Mouse (Mus musculus) heart, embryonic 12.5 days (tissue): ENCODE data around the gene Tmem191c. TPM values are rescaled to one million over a fixed set of nuclear protein-coding genes. Genes with fewer than 3 reads are reported as not detected.
A peak's percentile ranks its signal among the peaks of the same experiment; 100 is the strongest.
"Not testable (repeated sequence)": the region's sequence is repeated elsewhere in the genome, so short reads cannot be mapped to it uniquely, and the experiment has no call there.

ENCODE experiments used
- ATAC-seq: fragments of 200-750 bp; cut with Nextera tagmentation; 2 replicates; pipeline ENCODE4 v1.8.0; 2017; ENCODE audit warnings: moderate TSS enrichment, moderate library complexity; ENCODE audit not compliant: insufficient number of reproducible peaks, low FRiP score
- H3K27ac ChIP-seq: fragments of 300-500 bp; sonication (generic); 2 replicates; pipeline ENCODE4 v1.5.1; 2016; ENCODE audit warnings: mild to moderate bottlenecking, moderate library complexity; ENCODE audit not compliant: poor library complexity, severe bottlenecking
- H3K27me3 ChIP-seq: fragments of 300-500 bp; sonication (generic); replicated peaks from 2 replicates; pipeline ENCODE4 v1.6.1; 2016; ENCODE audit warnings: mild to moderate bottlenecking, moderate library complexity
- H3K36me3 ChIP-seq: fragments of 300-500 bp; sonication (generic); 2 replicates; pipeline ENCODE4 v1.6.1; 2016; ENCODE audit warnings: mild to moderate bottlenecking, moderate library complexity
- H3K4me1 ChIP-seq: fragments of 300-500 bp; sonication (generic); replicated peaks from 2 replicates; pipeline ENCODE4 v1.6.1; 2016; ENCODE audit warnings: mild to moderate bottlenecking
- H3K4me2 ChIP-seq: fragments of 300-500 bp; sonication (generic); 2 replicates; pipeline ENCODE4 v1.6.1; 2016; ENCODE audit warnings: mild to moderate bottlenecking, moderate library complexity
- H3K4me3 ChIP-seq: fragments of 300-500 bp; sonication (generic); 2 replicates; pipeline ENCODE4 v1.5.1; 2016; ENCODE audit warnings: mild to moderate bottlenecking
- H3K9ac ChIP-seq: fragments of 300-500 bp; sonication (generic); 2 replicates; pipeline ENCODE4 v1.6.1; 2016; ENCODE audit warnings: mild to moderate bottlenecking, moderate library complexity
- H3K9me3 ChIP-seq: fragments of 300-500 bp; sonication (generic); replicated peaks from 2 replicates; pipeline ENCODE4 v1.6.1; 2016; ENCODE audit warnings: mild to moderate bottlenecking, moderate library complexity
- WGBS: fragments of 180-500 bp; shearing (Covaris S2); methylation state at CpG from one replicate; pipeline ENCODE4 v1.1.7; 2016; 5-methylcytosine and 5-hydroxymethylcytosine counted together
- polyA plus RNA-seq: library from polyadenylated mRNA; unstranded; fragments of >200 nt; fragmentation: Nextera tagmentation; extraction: Ambion mirVana; gene quantifications from 2 replicates; pipeline ENCODE4 v1.2.1, GENCODE M21; 2016

Tmem191c gene
- 8.3 and 9.0 TPM in 2 replicates for polyA plus RNA-seq

DNA sequence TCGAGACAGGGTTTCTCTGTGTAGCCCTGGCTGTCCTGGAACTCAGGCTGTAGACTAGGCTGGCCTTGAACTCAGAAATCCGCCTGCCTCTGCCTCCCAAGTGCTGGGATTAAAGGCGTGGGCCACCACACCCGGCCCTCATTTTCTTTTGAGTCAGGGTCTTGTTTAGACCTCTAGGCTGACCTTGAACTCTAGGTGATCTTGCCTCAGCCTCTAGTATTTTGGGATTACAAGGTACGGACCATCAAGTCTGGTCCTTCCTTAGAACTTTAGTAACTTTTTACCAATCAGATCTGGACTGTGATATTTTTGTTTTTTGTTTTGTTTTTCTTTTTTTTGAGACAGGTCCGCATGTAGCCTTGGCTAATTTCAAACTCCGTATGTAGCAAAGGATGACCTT, at the start of gene Tmem191c:
Gene Tmem191c (plus strand): TSS at position 357 of the 400 bp plus-strand sequence.
- Histone ChIP-seq H3K27me3 (peaks cover 28% of the 10 kb centered on the region), H3K9ac (peak within 1 kb of the TSS; percentile 59; the same call in 1 of the 2 replicates), H3K36me3 (peaks cover 22% of the 10 kb centered on the region), H3K27ac (no peak within 1 kb of the TSS), H3K9me3 (peaks cover 5% of the 10 kb centered on the region), H3K4me2 (peak within 1 kb of the TSS; percentile 88), H3K4me1 (peaks cover 18% of the 10 kb centered on the region), H3K4me3 (peak within 1 kb of the TSS; percentile 66)
- no peak for ATAC-seq
- WGBS = 53% methylated on average over 7 of the region's 7 CpGs

- Histone ChIP-seq H3K9me3 (peaks cover 3% of the 10 kb centered on the region; the same call in 1 of the 2 replicates), H3K36me3 (no peaks in the 10 kb centered on the region), H3K9ac (no peak overlapping the region), H3K27me3 (no peaks in the 10 kb centered on the region), H3K4me3 (no peak overlapping the region), H3K4me2 (no peak overlapping the region), H3K4me1 (no peaks in the 10 kb centered on the region), H3K27ac (no peak overlapping the region)
- no peak for ATAC-seq
Measured at GRCm38 (mm10) chr16:17226496-17226895, 49.4 kb upstream of the Tmem191c start.

DNA sequence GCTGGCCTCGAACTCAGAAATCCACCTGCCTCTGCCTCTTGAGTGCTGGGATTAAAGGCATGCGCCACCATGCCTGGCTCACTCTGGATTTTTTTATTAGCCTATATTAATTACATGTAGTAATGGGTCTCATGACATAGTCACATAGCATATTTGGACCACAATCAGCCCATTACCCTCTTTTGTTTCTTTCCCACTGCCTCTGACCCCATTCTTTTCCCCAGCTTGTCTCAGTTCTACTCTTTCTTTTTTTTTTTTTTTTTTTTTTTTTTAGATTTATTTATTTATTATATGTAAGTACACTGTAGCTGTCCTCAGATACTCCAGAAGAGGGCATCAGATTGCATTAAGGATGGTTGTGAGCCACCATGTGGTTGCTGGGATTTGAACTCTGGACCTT, 44.4 kb upstream of the Tmem191c start:
- H3K4me3 ChIP-seq, H3K27me3 ChIP-seq, H3K27ac ChIP-seq, ATAC-seq, H3K9ac ChIP-seq, H3K36me3 ChIP-seq, H3K4me2 ChIP-seq, H3K9me3 ChIP-seq: not testable (repeated sequence)
- 91% methylated on average over 2 of the region's 2 CpGs for WGBS
- H3K4me1 ChIP-seq = peaks cover 27% of the 10 kb centered on the region

DNA sequence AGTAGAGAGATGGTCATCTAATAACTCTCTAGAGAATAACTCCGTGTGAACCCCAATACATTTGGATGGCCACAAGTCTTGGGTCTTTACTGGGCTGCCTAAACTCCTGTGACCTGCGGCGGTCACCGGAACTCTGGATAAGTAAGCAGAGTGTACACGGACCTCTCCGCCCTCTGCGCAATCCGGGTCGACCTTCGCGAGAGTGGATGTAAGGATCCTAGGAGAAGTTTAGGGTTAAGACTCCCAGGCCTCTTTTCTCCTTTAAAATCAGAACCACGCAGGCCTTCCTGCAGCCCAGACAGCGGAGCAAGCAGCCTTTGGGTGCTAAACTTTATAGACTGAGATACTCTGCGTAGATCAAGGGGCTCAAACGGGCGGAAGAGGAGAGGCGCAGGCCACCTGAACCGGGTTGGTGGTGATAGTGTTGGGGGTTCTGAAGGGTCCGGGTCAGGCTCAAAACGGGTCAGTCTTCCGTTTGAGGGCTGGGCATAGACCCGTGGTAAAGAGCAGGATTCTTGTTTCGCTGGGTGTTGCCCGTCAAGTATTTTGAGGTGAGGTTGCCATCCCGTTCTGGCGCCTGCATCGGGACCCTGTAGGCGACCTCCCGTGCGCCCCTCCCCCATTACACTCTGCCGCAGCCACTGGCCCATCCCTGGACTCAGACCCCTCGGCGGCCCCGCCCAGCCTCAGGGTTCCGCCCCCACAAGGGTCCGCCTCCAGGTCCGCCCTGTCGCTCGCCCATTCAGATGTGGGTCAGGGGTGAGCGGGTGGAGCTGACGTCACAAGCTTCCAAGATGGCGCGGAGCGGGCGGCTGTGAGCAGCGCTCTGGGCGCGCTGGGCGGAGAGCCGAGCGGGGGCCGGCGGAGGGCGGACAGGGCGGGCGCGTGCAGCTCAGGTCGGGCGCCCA, 42.8 kb upstream of the Tmem191c start, which contains the start of gene Hic2:
Gene Hic2 (plus strand): TSS at position 779 of the 908 bp plus-strand sequence.
- Histone ChIP-seq H3K4me2 (peak within 1 kb of the TSS; percentile 90), H3K4me1 (peaks cover 39% of the 10 kb centered on the region), H3K9ac (peak within 1 kb of the TSS; percentile 94), H3K4me3 (peak within 1 kb of the TSS; percentile 92), H3K9me3 (peaks cover 3% of the 10 kb centered on the region; the same call in 1 of the 2 replicates), H3K27ac (peak within 1 kb of the TSS; percentile 91), H3K36me3 (no peaks in the 10 kb centered on the region), H3K27me3 (no peaks in the 10 kb centered on the region)
- ATAC-seq = peak; percentile 99
- WGBS = 2% methylated on average over 59 of the region's 59 CpGs

- peak overlapping the region; percentile 91 for H3K27ac ChIP-seq
- peak; percentile 63 for ATAC-seq
- peak overlapping the region; percentile 92 for H3K4me3 ChIP-seq
- H3K4me1 ChIP-seq = peaks cover 48% of the 10 kb centered on the region
- WGBS = under 1% methylated on average over 60 of the region's 62 CpGs
- H3K36me3 ChIP-seq = no peaks in the 10 kb centered on the region
- peaks cover 3% of the 10 kb centered on the region; the same call in 1 of the 2 replicates for H3K9me3 ChIP-seq
- H3K4me2 ChIP-seq = peak overlapping the region; percentile 90
- H3K27me3 ChIP-seq = no peaks in the 10 kb centered on the region
- peak overlapping the region; percentile 94 for H3K9ac ChIP-seq
Measured at GRCm38 (mm10) chr16:17233702-17234498, 42.0 kb upstream of the Tmem191c start.

DNA sequence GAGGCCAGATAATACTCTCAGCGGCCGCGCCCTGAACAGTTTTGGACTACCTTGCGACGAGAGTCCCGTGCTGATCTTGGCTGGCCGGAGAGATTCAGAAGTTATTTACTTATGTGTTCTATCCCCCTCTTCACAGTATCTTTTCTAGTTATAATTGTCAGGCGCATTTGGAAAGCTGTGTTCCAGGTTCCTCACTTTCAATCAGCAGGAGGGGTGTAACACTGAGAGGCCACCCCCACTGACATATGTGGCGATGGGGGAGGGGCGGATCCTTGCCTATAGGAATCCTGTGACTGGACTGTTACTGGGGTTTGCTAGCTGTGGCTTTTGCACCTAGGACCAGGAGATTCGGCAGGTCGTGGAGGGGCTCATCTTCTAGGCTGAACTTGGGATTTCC, 41.4 kb upstream of the Tmem191c start:
- peaks cover 3% of the 10 kb centered on the region; the same call in 1 of the 2 replicates for H3K9me3 ChIP-seq
- peak overlapping the region; percentile 94 for H3K9ac ChIP-seq
- WGBS = under 1% methylated on average over 12 of the region's 12 CpGs
- no peak for ATAC-seq
- H3K4me3 ChIP-seq = peak overlapping the region; percentile 92
- H3K27ac ChIP-seq = peak overlapping the region; percentile 91
- peaks cover 53% of the 10 kb centered on the region for H3K4me1 ChIP-seq
- no peaks in the 10 kb centered on the region for H3K27me3 ChIP-seq
- no peaks in the 10 kb centered on the region for H3K36me3 ChIP-seq
- H3K4me2 ChIP-seq = peak overlapping the region; percentile 90

GRCm38 (mm10) chr16:17234916-17235665, 40.8 kb upstream of the Tmem191c start:
- Histone ChIP-seq H3K9ac (peak overlapping the region; percentile 94), H3K27ac (peak overlapping the region; percentile 91; the same call in 1 of the 2 replicates), H3K36me3 (no peaks in the 10 kb centered on the region), H3K4me2 (peak overlapping the region; percentile 90), H3K27me3 (no peaks in the 10 kb centered on the region), H3K4me3 (peak overlapping the region; percentile 92), H3K9me3 (no peaks in the 10 kb centered on the region), H3K4me1 (peaks cover 59% of the 10 kb centered on the region)
- 35% methylated on average over 9 of the region's 9 CpGs for WGBS
- no peak for ATAC-seq

DNA sequence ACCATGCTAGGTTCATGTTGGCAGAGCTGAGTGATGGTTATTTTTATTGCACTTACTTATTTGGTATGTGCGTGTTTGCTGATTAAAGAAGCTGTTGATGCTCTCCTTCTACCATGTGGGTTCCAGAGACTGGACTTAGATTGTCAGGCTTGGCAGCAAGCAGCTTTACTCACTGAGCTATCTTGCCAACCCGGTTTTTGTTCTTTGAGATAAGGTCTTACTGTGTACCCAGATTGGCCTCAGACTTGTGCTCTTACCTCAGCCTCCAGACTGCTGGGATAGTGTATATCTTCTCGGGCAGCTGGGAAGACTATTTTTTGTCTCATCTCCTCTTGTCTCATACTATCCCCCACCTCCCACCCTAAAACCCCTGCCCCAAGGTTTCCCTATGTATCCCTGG, 38.2 kb upstream of the Tmem191c start:
- no peak overlapping the region for H3K27ac ChIP-seq
- H3K4me1 ChIP-seq = peaks cover 67% of the 10 kb centered on the region
- WGBS = 40% methylated on average over 3 of the region's 3 CpGs
- H3K4me3 ChIP-seq = no peak overlapping the region
- H3K36me3 ChIP-seq = no peaks in the 10 kb centered on the region
- ATAC-seq = no peak
- no peak overlapping the region for H3K4me2 ChIP-seq
- H3K9ac ChIP-seq = no peak overlapping the region
- no peaks in the 10 kb centered on the region for H3K9me3 ChIP-seq
- H3K27me3 ChIP-seq = no peaks in the 10 kb centered on the region

DNA sequence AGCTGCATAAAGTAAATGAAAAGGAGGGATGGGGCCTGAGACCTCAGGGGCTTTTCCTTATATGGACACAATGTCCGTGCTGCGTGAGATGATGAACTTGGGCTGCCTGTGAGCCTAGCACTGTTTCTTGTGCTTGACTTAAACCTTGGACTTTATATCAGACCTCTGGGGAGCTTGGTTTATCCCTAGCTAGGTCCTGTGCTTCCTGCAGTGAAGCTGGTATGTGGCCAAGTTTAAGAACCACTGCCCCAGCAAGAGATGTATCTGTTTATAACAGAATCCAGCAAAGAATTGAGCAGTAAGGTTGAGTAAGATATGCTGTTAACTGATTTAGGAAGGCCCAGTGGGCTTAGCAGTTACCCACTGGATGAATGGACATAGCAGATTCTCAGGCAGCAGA, 36.5 kb upstream of the Tmem191c start:
- Histone ChIP-seq H3K9me3 (no peaks in the 10 kb centered on the region), H3K4me2 (no peak overlapping the region), H3K36me3 (no peaks in the 10 kb centered on the region), H3K27me3 (no peaks in the 10 kb centered on the region), H3K4me1 (peaks cover 72% of the 10 kb centered on the region), H3K27ac (no peak overlapping the region), H3K9ac (no peak overlapping the region), H3K4me3 (no peak overlapping the region)
- no peak for ATAC-seq
- WGBS = 65% methylated on average over 2 of the region's 2 CpGs

GRCm38 (mm10) chr16:17243731-17244130, 32.1 kb upstream of the Tmem191c start:
- H3K36me3 ChIP-seq = no peaks in the 10 kb centered on the region
- 29% methylated on average over 1 of the region's 1 CpGs for WGBS

More at GRCm38 (mm10) chr16:17243731-17244130, 32.1 kb upstream of the Tmem191c start:
- no peak overlapping the region for H3K4me2 ChIP-seq
- H3K9me3 ChIP-seq = no peaks in the 10 kb centered on the region
- H3K27me3 ChIP-seq = no peaks in the 10 kb centered on the region
- peaks cover 59% of the 10 kb centered on the region for H3K4me1 ChIP-seq
- no peak overlapping the region for H3K9ac ChIP-seq
- no peak overlapping the region for H3K4me3 ChIP-seq
- ATAC-seq = no peak
- peak overlapping the region; percentile 7; the same call in 1 of the 2 replicates for H3K27ac ChIP-seq
